12 mouse cellular contexts compared by ENCODE assay signal in the genomic region with DNA sequence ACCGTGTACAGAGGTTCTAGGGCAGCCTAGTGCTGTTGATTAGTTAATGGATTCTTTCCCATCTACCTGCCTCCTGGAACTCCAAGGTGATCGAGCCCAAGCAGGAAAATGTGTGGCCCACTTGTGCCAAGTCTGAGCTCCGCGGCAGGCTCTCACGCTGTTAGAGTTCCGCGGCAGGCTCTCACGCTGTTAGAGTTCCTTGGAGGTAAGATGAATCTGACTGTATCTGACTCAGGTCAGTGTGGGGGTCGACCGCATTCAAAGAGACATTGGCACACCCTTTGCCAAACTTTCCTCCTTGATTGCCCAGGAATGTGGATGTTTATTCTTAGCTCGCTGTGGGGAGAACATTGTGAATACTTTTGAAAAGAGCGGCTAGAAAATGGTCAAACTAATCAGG. TPM values are rescaled to one million over a fixed set of nuclear protein-coding genes. Genes with fewer than 3 reads are reported as not detected.
DNase-seq lines count a peak whose midpoint lies in the region; ATAC-seq and TF ChIP-seq lines count a peak whose summit lies in the region.
"Had no signal": no experiment of that assay in that cellular context is flagged by ENCODE, and none has a peak within 500 bp of the region (broad histone marks: within the 10 kb centered on the region; RNA-seq: fewer than 3 reads in every experiment).

No protein-coding gene starts in this region.

- H3K4me2 ChIP-seq in heart, embryonic 14.5 days (ENCODE audit: low read length), result peak overlapping the region; percentile 48
- H3K4me2 ChIP-seq in lung, postnatal 0 days (replicated peaks; ENCODE audit: low read depth, low read length), result 0 out of 2 replicates have a peak overlapping the region, but pooled peaks have one; percentile 5
- H3K4me2 ChIP-seq: limb, embryonic 13.5 days had no signal

- no peak overlapping the region for H3K27ac ChIP-seq in heart, embryonic 14.5 days (replicated peaks in 1 of 2; ENCODE audit: control insufficient read depth in 1 of 2, insufficient read depth in 1 of 2, low read depth in 2 of 2, low read length in 2 of 2)
- H3K27ac ChIP-seq in heart, embryonic 10.5 days, result no peak overlapping the region
- no peak overlapping the region for H3K27ac ChIP-seq in lung, postnatal 0 days (ENCODE audit: low read length)
- H3K27ac ChIP-seq: limb, embryonic 13.5 days; liver, embryonic 14.5 days; midbrain, embryonic 15.5 days had no signal

- 63% methylated on average over 12 of the region's 12 CpGs for WGBS in heart, embryonic 14.5 days
- 64% methylated on average over 12 of the region's 12 CpGs for WGBS in heart, embryonic 10.5 days
- 36% methylated on average over 12 of the region's 12 CpGs for WGBS in lung, postnatal 0 days

- no peaks in the 10 kb centered on the region for H3K36me3 ChIP-seq in heart, embryonic 14.5 days (ENCODE audit: control insufficient read depth, insufficient read depth, low read length)
- no peaks in the 10 kb centered on the region for H3K36me3 ChIP-seq in heart, embryonic 10.5 days
- H3K36me3 ChIP-seq in lung, postnatal 0 days (ENCODE audit: insufficient read depth, low read length), result no peaks in the 10 kb centered on the region
- H3K36me3 ChIP-seq: limb, embryonic 13.5 days; midbrain, embryonic 15.5 days had no signal

- no peak for ATAC-seq in heart, embryonic 14.5 days (ENCODE audit: insufficient number of reproducible peaks, insufficient read depth, low FRiP score, low read depth)
- no peak; the same call in 1 of the 2 replicates for ATAC-seq in lung, postnatal 0 days
- ATAC-seq: inflammation-experienced regulatory T-cells, adult 6 months had no signal

- no peak for TF ChIP-seq EP300 in lung, postnatal 0 days (IDR thresholded peaks at IDR 0.05)

- no peaks in the 10 kb centered on the region for H3K27me3 ChIP-seq in heart, embryonic 14.5 days (ENCODE audit: control insufficient read depth, insufficient read depth, low read length)
- no peaks in the 10 kb centered on the region; the same call in 1 of the 2 replicates for H3K27me3 ChIP-seq in heart, embryonic 10.5 days (ENCODE audit: insufficient read depth, poor library complexity, severe bottlenecking)
- H3K27me3 ChIP-seq in lung, postnatal 0 days (replicated peaks; ENCODE audit: insufficient read depth, low read length), result 0 out of 2 replicates have a peak, but pooled peaks cover 3% of the 10 kb centered on the region
- H3K27me3 ChIP-seq: midbrain, embryonic 15.5 days had no signal

- H3K4me1 ChIP-seq in heart, embryonic 14.5 days (ENCODE audit: control insufficient read depth in 2 of 2, insufficient read depth in 2 of 2, low read length in 2 of 2), result peaks cover 0 to 3% of the 10 kb centered on the region in 2 experiments; a peak in 1 of 4 replicates
- H3K4me1 ChIP-seq in heart, embryonic 10.5 days, result 0 out of 2 replicates have a peak, but pooled peaks cover 5% of the 10 kb centered on the region
- no peaks in the 10 kb centered on the region for H3K4me1 ChIP-seq in lung, postnatal 0 days (ENCODE audit: insufficient read depth, low read depth, low read length)
- H3K4me1 ChIP-seq: midbrain, embryonic 15.5 days had no signal

- H3K4me3 ChIP-seq in heart, embryonic 14.5 days (ENCODE audit: control insufficient read depth in 1 of 2, insufficient read depth in 1 of 2, low read depth in 1 of 2, low read length in 2 of 2), result no peak overlapping the region; a peak in 1 of 4 replicates
- no peak overlapping the region for H3K4me3 ChIP-seq in heart, embryonic 10.5 days
- no peak overlapping the region for H3K4me3 ChIP-seq in lung, postnatal 0 days (ENCODE audit: low read depth, low read length)
- H3K4me3 ChIP-seq: limb, embryonic 13.5 days; midbrain, embryonic 15.5 days had no signal

- TF ChIP-seq CTCF in lung, postnatal 0 days (IDR thresholded peaks at IDR 0.05), result no peak

- no peaks in the 10 kb centered on the region for H3K9me3 ChIP-seq in heart, embryonic 14.5 days (ENCODE audit: control insufficient read depth, low read length)
- H3K9me3 ChIP-seq in heart, embryonic 10.5 days, result no peaks in the 10 kb centered on the region
- H3K9me3 ChIP-seq in lung, postnatal 0 days (ENCODE audit: low read length), result no peaks in the 10 kb centered on the region
- H3K9me3 ChIP-seq: midbrain, embryonic 15.5 days had no signal

- no peak for DNase-seq in heart, embryonic 10.5 days (ENCODE audit: low spot score)
- no peak for DNase-seq in lung, postnatal 0 days (ENCODE audit: low spot score)
- no peak for DNase-seq in lung, postnatal 4 days
- DNase-seq in Muller cell, postnatal 12 days (ENCODE audit: inconsistent ontology term), result peak; percentile 28
- peak; percentile 31 for DNase-seq in fibroblast of lung, adult 2 months (ENCODE audit: low read depth)
- DNase-seq in thymus, postnatal 14 days, result no peak
- no peak for DNase-seq in right cerebral cortex, postnatal 10 days (ENCODE audit: low spot score in 2 of 2)

- no peak overlapping the region for H3K9ac ChIP-seq in heart, embryonic 14.5 days (ENCODE audit: low read length)
- H3K9ac ChIP-seq in lung, postnatal 0 days (replicated peaks; ENCODE audit: low read depth), result no peak overlapping the region
- H3K9ac ChIP-seq: limb, embryonic 13.5 days; liver, embryonic 14.5 days; midbrain, embryonic 15.5 days had no signal

RNA-seq across cellular contexts. Expression of a gene that starts 28.4 kb away (rescaled TPM):
- polyA plus RNA-seq in heart, embryonic 14.5 days (2014; fragmentation: Nextera tagmentation; extraction: Ambion mirVana), result 0.11 and 0.27 TPM in 2 replicates
- polyA plus RNA-seq in heart, embryonic 10.5 days (2016; fragmentation: Nextera tagmentation; extraction: Ambion mirVana), result 0.30 and 2.4 TPM in 2 replicates
- 19.3 and 19.4 TPM in 2 replicates for polyA plus RNA-seq in lung, postnatal 0 days (2015; fragmentation: Nextera tagmentation; extraction: Ambion mirVana)

Comparison
In these comparisons a context has a peak if more than half of its experiments do, and no peak if none do; other contexts are left out.
1. DNase-seq: peak in Muller cell, postnatal 12 days (single experiment) and fibroblast of lung, adult 2 months (single experiment); none in heart, embryonic 10.5 days (single experiment), lung, postnatal 0 days (single experiment), lung, postnatal 4 days (0 of 2), thymus, postnatal 14 days (single experiment) and right cerebral cortex, postnatal 10 days (0 of 2).